Mouse (Mus musculus) ES-E14 (cell line): Measurements from ENCODE around the gene Notch1.

ENCODE experiments used
- CHD2 ChIP-seq: IDR thresholded peaks from 2 replicates; pipeline ENCODE4 v1.6.1; 2014; ENCODE audit warnings: mild to moderate bottlenecking, low read depth, low read length, inconsistent platforms
- HCFC1 ChIP-seq: IDR thresholded peaks from 2 replicates; pipeline ENCODE4 v1.6.1; 2012; ENCODE audit warnings: low read length, inconsistent platforms, borderline replicate concordance; ENCODE audit not compliant: insufficient read depth
- MAFK ChIP-seq: IDR thresholded peaks from 2 replicates; pipeline ENCODE4 v1.6.1; 2014; ENCODE audit warnings: mild to moderate bottlenecking, low read depth, low read length, inconsistent platforms; ENCODE audit not compliant: insufficient read depth
- ZNF384 ChIP-seq: IDR thresholded peaks from 2 replicates; pipeline ENCODE4 v1.6.1; 2012; ENCODE audit warnings: low read depth, low read length, inconsistent platforms

DNA sequence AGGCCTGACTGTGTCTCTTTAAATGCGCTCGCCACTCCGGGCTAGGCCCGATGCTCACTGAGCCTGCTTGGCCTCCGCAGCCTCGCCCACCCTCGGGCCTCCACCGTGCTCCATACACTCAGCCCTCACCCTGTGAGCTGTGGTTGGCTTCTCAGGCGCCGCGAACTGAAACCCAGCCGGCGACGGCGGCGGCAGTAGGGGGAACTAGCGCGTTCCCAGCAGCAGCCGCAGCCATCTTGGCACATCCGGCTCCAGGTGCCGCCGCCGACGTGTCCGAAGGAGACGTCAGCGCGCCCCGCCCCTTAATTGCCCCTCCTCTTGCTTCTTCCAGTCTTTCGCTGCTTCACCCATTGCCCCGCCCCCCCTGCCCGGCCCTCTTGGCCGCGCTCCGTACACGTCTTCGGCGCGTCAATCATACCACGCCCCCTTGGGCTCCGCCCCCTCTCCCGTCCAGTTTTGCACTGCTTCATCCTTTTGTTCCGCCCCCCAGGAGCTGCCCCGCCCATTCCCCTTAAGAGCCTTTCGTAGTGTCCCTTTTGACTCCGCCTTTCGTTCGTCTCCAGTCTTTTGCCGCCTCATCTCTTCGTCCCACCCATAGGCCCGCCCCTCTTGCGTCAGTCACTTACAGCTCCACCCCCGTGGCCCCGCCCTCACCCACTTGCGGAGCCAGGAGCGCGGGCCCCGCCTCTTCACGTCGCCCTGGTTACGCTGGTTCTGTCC lies 71.4 kb downstream of the Notch1 start, which contains the start of gene Sec16a:
- TF ChIP-seq HCFC1: peak; percentile 62; the same call in 1 of the 2 replicates
- no peak for TF ChIP-seq MAFK
- TF ChIP-seq ZNF384: no peak
- TF ChIP-seq CHD2: no peak
